Mouse (Mus musculus) MEL (cell line): ENCODE measurements around the gene Strap. TPM values are rescaled to one million over a fixed set of nuclear protein-coding genes. Genes with fewer than 3 reads are reported as not detected.

Experiments
- DNase-seq: peaks from one replicate; pipeline ENCODE4 v3.0.0; 2011; ENCODE audit warnings: low read depth, low spot score
- H3K27ac ChIP-seq: 2 replicates; pipeline ENCODE4 v1.5.1; 2012; ENCODE audit warnings: low read depth, mild to moderate bottlenecking, control low read depth, low read length, moderate library complexity; ENCODE audit not compliant: control insufficient read depth
- H3K27me3 ChIP-seq, 2 experiments: fragments of 150-350 bp in 1 of 2; sonication (generic) in 1 of 2; 2 replicates each; pipeline ENCODE4 v1.6.1; 2012; ENCODE audit warnings: low read length in 2 of 2, mild to moderate bottlenecking in 2 of 2, improper control_type of control experiment in 1 of 2, moderate library complexity in 1 of 2; ENCODE audit not compliant: insufficient read depth in 2 of 2, control insufficient read depth in 1 of 2
- H3K36me3 ChIP-seq, 2 experiments: 2 replicates each; pipeline ENCODE4 v1.6.1; 2012 to 2014; ENCODE audit warnings: low read length in 2 of 2, improper control_type of control experiment in 1 of 2, inconsistent platforms in 1 of 2, mild to moderate bottlenecking in 1 of 2; ENCODE audit not compliant: insufficient read depth in 2 of 2, control insufficient read depth in 1 of 2
- H3K4me1 ChIP-seq, 2 experiments: fragments of 150-350 bp in 1 of 2; sonication (generic) in 1 of 2; 2 replicates each; pipeline ENCODE4 v1.6.1; 2012; ENCODE audit warnings: low read length in 2 of 2, improper control_type of control experiment in 1 of 2, mild to moderate bottlenecking in 1 of 2; ENCODE audit not compliant: insufficient read depth in 2 of 2, control insufficient read depth in 1 of 2
- H3K4me3 ChIP-seq, 2 experiments: fragments of 150-350 bp in 1 of 2; sonication (generic) in 1 of 2; 2 replicates each; pipeline ENCODE4 v1.5.1; 2012; ENCODE audit warnings: low read depth in 2 of 2, low read length in 2 of 2, mild to moderate bottlenecking in 2 of 2, moderate library complexity in 2 of 2, control low read depth in 1 of 2, improper control_type of control experiment in 1 of 2; ENCODE audit not compliant: control insufficient read depth in 1 of 2, insufficient read depth in 1 of 2
- H3K79me2 ChIP-seq: 2 replicates; pipeline ENCODE4 v1.6.1; 2012; ENCODE audit warnings: mild to moderate bottlenecking, low read length, moderate library complexity; ENCODE audit not compliant: control insufficient read depth, poor library complexity, insufficient read depth
- H3K9ac ChIP-seq: 2 replicates; pipeline ENCODE4 v1.6.1; 2012; ENCODE audit warnings: low read depth, mild to moderate bottlenecking, control low read depth, low read length, moderate library complexity; ENCODE audit not compliant: control insufficient read depth, poor library complexity, severe bottlenecking
- H3K9me3 ChIP-seq: fragments of 150-350 bp; sonication (generic); replicated peaks from 2 replicates; pipeline ENCODE4 v1.6.1; 2012; ENCODE audit warnings: mild to moderate bottlenecking, low read length, improper control_type of control experiment, moderate library complexity; ENCODE audit not compliant: insufficient read depth
- BHLHE40 ChIP-seq: IDR thresholded peaks from 2 replicates; pipeline ENCODE4 v1.6.1; 2012; ENCODE audit warnings: low read depth, mild to moderate bottlenecking, inconsistent platforms, low read length, improper control_type of control experiment, borderline replicate concordance
- CHD1 ChIP-seq: IDR thresholded peaks from 2 replicates; pipeline ENCODE4 v1.6.1; 2012; ENCODE audit warnings: low read depth, mild to moderate bottlenecking, inconsistent platforms, low read length, improper control_type of control experiment
- CTCF ChIP-seq, 3 experiments: IDR thresholded peaks in 2 of 3; conservative IDR thresholded peaks in 1 of 3; 2 replicates each; pipeline ENCODE4 v1.5.1; 2011 to 2012; ENCODE audit warnings: low read length in 3 of 3, low read depth in 2 of 3, mild to moderate bottlenecking in 2 of 3, improper control_type of control experiment in 1 of 3, inconsistent platforms in 1 of 3, mixed read lengths in 1 of 3, moderate library complexity in 1 of 3; ENCODE audit not compliant: control insufficient read depth in 1 of 3, insufficient read depth in 1 of 3, poor library complexity in 1 of 3, severe bottlenecking in 1 of 3
- E2F4 ChIP-seq: IDR thresholded peaks from 2 replicates; pipeline ENCODE4 v1.6.1; 2011; ENCODE audit warnings: low read depth, low read length, improper control_type of control experiment, borderline replicate concordance
- ETS1 ChIP-seq: IDR thresholded peaks from 2 replicates; pipeline ENCODE4 v1.6.1; 2012; ENCODE audit warnings: low read depth, mild to moderate bottlenecking, inconsistent platforms, low read length, improper control_type of control experiment, moderate library complexity
- GABPA ChIP-seq: IDR thresholded peaks from 2 replicates; pipeline ENCODE4 v1.6.1; 2012; ENCODE audit warnings: low read depth, mild to moderate bottlenecking, inconsistent platforms, low read length, improper control_type of control experiment, moderate library complexity
- GATA1 ChIP-seq: IDR thresholded peaks from 2 replicates; pipeline ENCODE4 v1.6.1; 2011; ENCODE audit warnings: low read depth, low read length, improper control_type of control experiment
- JUND ChIP-seq: IDR thresholded peaks from 2 replicates; pipeline ENCODE4 v1.6.1; 2011; ENCODE audit warnings: low read depth, mild to moderate bottlenecking, improper control_type of control experiment, low read length
- MAFK ChIP-seq: IDR thresholded peaks from 2 replicates; pipeline ENCODE4 v1.6.1; 2011; ENCODE audit warnings: low read depth, mild to moderate bottlenecking, low read length, improper control_type of control experiment, borderline replicate concordance
- MAZ ChIP-seq: IDR thresholded peaks from 2 replicates; pipeline ENCODE4 v1.6.1; 2012; ENCODE audit warnings: low read depth, mild to moderate bottlenecking, inconsistent platforms, low read length, improper control_type of control experiment
- MEF2A ChIP-seq: IDR thresholded peaks from 2 replicates; pipeline ENCODE4 v1.6.1; 2014; ENCODE audit warnings: low read depth, mild to moderate bottlenecking, inconsistent platforms, low read length, improper control_type of control experiment; ENCODE audit not compliant: poor library complexity, insufficient replicate concordance, severe bottlenecking; ENCODE audit errors: extremely low read depth
- NELFE ChIP-seq: IDR thresholded peaks from 2 replicates; pipeline ENCODE4 v1.6.1; 2011; ENCODE audit warnings: low read depth, low read length, improper control_type of control experiment
- RAD21 ChIP-seq: IDR thresholded peaks from 2 replicates; pipeline ENCODE4 v1.6.1; 2011; ENCODE audit warnings: mild to moderate bottlenecking, low read depth, low read length, improper control_type of control experiment
- SMC3 ChIP-seq: IDR thresholded peaks from 2 replicates; pipeline ENCODE4 v1.6.1; 2011; ENCODE audit warnings: low read depth, low read length, improper control_type of control experiment
- USF1 ChIP-seq: IDR thresholded peaks from 2 replicates; pipeline ENCODE4 v1.6.1; 2014; ENCODE audit warnings: low read depth, mild to moderate bottlenecking, inconsistent platforms, low read length, improper control_type of control experiment, moderate library complexity
- USF2 ChIP-seq, 2 experiments: IDR thresholded peaks; 2 replicates each; pipeline ENCODE4 v1.6.1; 2011 to 2012; ENCODE audit warnings: improper control_type of control experiment in 2 of 2, low read length in 2 of 2, borderline replicate concordance in 1 of 2, inconsistent platforms in 1 of 2, low read depth in 1 of 2, mild to moderate bottlenecking in 1 of 2; ENCODE audit not compliant: insufficient read depth in 1 of 2
- ZC3H11A ChIP-seq: IDR thresholded peaks from 2 replicates; pipeline ENCODE4 v1.6.1; 2012; ENCODE audit warnings: low read depth, mild to moderate bottlenecking, inconsistent platforms, low read length, improper control_type of control experiment
- ZKSCAN1 ChIP-seq: IDR thresholded peaks from 2 replicates; pipeline ENCODE4 v1.6.1; 2012; ENCODE audit warnings: low read depth, mild to moderate bottlenecking, inconsistent platforms, low read length, improper control_type of control experiment, moderate library complexity
- ZMIZ1 ChIP-seq: IDR thresholded peaks from 2 replicates; pipeline ENCODE4 v1.6.1; 2012; ENCODE audit warnings: low read depth, mild to moderate bottlenecking, inconsistent platforms, low read length, improper control_type of control experiment, moderate library complexity
- ZNF384 ChIP-seq: IDR thresholded peaks from 2 replicates; pipeline ENCODE4 v1.6.1; 2012; ENCODE audit warnings: low read depth, mild to moderate bottlenecking, inconsistent platforms, low read length, improper control_type of control experiment
- polyA plus RNA-seq, 2 experiments: library from polyadenylated mRNA; stranded (reverse) in 1 of 2; unstranded in 1 of 2; fragments of >175 nt in 1 of 2; fragments of >200 nt in 1 of 2; gene quantifications; 2 replicates each; pipeline versions ENCODE4 v1.2.1 to v1.2.4; 2012; ENCODE audit warnings: low replicate concordance in 2 of 2, low read depth in 1 of 2; ENCODE audit not compliant: insufficient read length in 2 of 2, insufficient read depth in 1 of 2, missing spikeins in 1 of 2
- total RNA-seq: library from RNA; depleted of rRNA; stranded (reverse); fragments of 300-350 nt; gene quantifications from 2 replicates; pipeline ENCODE4 v1.2.3, GENCODE M21; 2012

Gene Strap
- total and polyA plus RNA-seq, 3 experiments = 142 to 194 TPM; not detected in 1

DNA sequence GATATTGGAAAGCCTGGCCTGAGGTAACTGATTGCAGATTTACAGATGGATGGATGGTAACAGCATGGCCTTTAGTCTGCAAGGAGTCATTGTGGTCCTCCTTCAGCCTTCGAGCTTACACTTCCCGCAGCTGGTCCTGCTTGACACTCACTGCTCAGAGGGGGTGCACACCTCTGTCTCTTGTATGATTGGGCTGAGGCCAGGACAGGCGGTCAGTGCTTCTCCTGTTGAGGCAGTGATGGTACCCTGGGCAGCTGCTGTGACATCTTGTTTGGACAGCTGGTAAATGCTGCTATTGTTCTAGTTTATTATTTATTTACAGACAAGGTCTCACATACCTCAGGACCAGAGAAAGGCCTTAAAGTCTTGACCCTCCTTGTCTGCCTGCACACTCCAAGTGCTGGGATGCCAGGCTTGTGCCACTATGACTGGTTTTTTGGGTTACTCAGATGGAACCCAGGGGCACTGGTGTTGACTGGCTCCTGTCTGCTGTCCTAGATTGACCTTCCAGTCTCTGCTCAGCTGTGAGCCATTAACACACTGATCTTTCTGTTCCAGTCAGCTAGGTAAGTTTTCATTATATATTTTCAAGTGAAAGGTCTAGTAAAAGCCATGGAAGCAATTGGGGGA, 36.9 kb downstream of the Strap start:
- Histone ChIP-seq H3K27me3 (no peaks in the 10 kb centered on the region), H3K4me3 (no peak overlapping the region), H3K9me3 (no peaks in the 10 kb centered on the region), H3K36me3 (no peaks in the 10 kb centered on the region), H3K79me2 (no peaks in the 10 kb centered on the region), H3K27ac (no peak overlapping the region), H3K4me1 (no peaks in the 10 kb centered on the region), H3K9ac (no peak overlapping the region)
- no peak for DNase-seq
- TF ChIP-seq CHD1 = no peak
- TF ChIP-seq ZMIZ1 = no peak
- no peak for TF ChIP-seq USF1
- TF ChIP-seq RAD21 = no peak
- no peak for TF ChIP-seq SMC3
- TF ChIP-seq ETS1 = no peak
- TF ChIP-seq JUND = no peak
- no peak for TF ChIP-seq ZC3H11A
- TF ChIP-seq USF2 (IDR thresholded peaks at IDR 0.05; ENCODE audit: borderline replicate concordance in 1 of 2, insufficient read depth in 1 of 2, low read depth in 1 of 2, low read length in 2 of 2) = no peak
- TF ChIP-seq E2F4 = no peak
- TF ChIP-seq BHLHE40 = no peak
- TF ChIP-seq CTCF (IDR thresholded peaks at IDR 0.05 in 2 of 3, conservative IDR thresholded peaks at IDR 0.05 in 1 of 3; ENCODE audit: control insufficient read depth in 1 of 3, insufficient read depth in 1 of 3, low read depth in 2 of 3, low read length in 3 of 3, poor library complexity in 1 of 3, severe bottlenecking in 1 of 3) = no peak
- no peak for TF ChIP-seq ZKSCAN1

- no peak for TF ChIP-seq MEF2A
- TF ChIP-seq GATA1 = no peak
- no peak for TF ChIP-seq ZNF384
- no peak for TF ChIP-seq NELFE
- no peak for TF ChIP-seq MAZ
- TF ChIP-seq MAFK = no peak
- no peak for TF ChIP-seq GABPA
- TF ChIP-seq, all 39 proteins: peak for 0
- no peaks in the 10 kb centered on the region for H3K9me3 ChIP-seq
- no peak overlapping the region for H3K27ac ChIP-seq
- no peak overlapping the region for H3K4me3 ChIP-seq
- H3K36me3 ChIP-seq = no peaks in the 10 kb centered on the region
- DNase-seq = no peak
- H3K27me3 ChIP-seq = no peaks in the 10 kb centered on the region
- H3K79me2 ChIP-seq = no peaks in the 10 kb centered on the region
- H3K4me1 ChIP-seq = no peaks in the 10 kb centered on the region
- no peak overlapping the region for H3K9ac ChIP-seq
These were observed 38.2 kb downstream of the Strap start for GRCm38 (mm10) chr6:137772918-137773636.
